Mouse (Mus musculus) adrenal gland, adult 8-10 months (tissue): ENCODE data around the gene AF067063. TPM values are rescaled to one million over a fixed set of nuclear protein-coding genes. Genes with fewer than 3 reads are reported as not detected.

Experiments
- total RNA-seq, 4 experiments: library from RNA; stranded (reverse); gene quantifications; 2 replicates each; pipeline ENCODE4 v1.2.4; 2022

Gene AF067063
- total RNA-seq, 4 experiments from 2014 or later = not detected

Other genes starting within 250 kb of the AF067063 start
- under 1 TPM; 0.22 to 0.56 (median 0.29) TPM for gene Ccl28, start 206.4 kb downstream of the AF067063 start, total RNA-seq
- 100 to 1,000 TPM; 154 to 280 (median 237) TPM for gene Hmgcs1, start 139.8 kb downstream of the AF067063 start, total RNA-seq
- gene Nim1k, start 74.3 kb downstream of the AF067063 start, total RNA-seq = 1 to 10 TPM; 2.4 to 2.7 (median 2.4) TPM
- 10 to 100 TPM; 30.8 to 39.5 (median 34.5) TPM for gene Zfp131, start 39.3 kb downstream of the AF067063 start, total RNA-seq
- not detected for gene D13Ertd608e, start 5.8 kb upstream of the AF067063 start, total RNA-seq
- not detected for gene Tcstv1, start 64.6 kb upstream of the AF067063 start, total RNA-seq
- not detected for gene Gm21761, start 99.1 kb upstream of the AF067063 start, total RNA-seq
- gene B020031M17Rik, start 120.6 kb upstream of the AF067063 start, total RNA-seq = not detected
- gene Gm36079, start 196.8 kb upstream of the AF067063 start, total RNA-seq = not detected
- under 1 TPM in 3 of 4 experiments, not detected in 1; 0.21 to 0.54 (median 0.25) TPM for gene Gm21188, start 222.0 kb upstream of the AF067063 start, total RNA-seq